Mouse (Mus musculus) small intestine, adult 10 weeks (tissue): ENCODE measurements around the gene Vmn2r102. TPM values are rescaled to one million over a fixed set of nuclear protein-coding genes. Genes with fewer than 3 reads are reported as not detected.

Experiments used
- polyA plus RNA-seq: library from polyadenylated mRNA; stranded (reverse); fragments of 350-450 nt; fragmentation: Illumina TruSeq; extraction: RNeasy Lipid Tissue Mini Kit (QIAGEN cat#74804); gene quantifications from one replicate; pipeline ENCODE4 v1.2.3, GENCODE M21; 2014; ENCODE audit warnings: low replicate concordance

Gene Vmn2r102
- polyA plus RNA-seq, result not detected

GRCm38 (mm10) chr17:19660028-19660427, at the start of gene Vmn2r102:
Vmn2r102 (plus strand) TSS chr17:19660328.

Other genes starting within 250 kb of the Vmn2r102 start
- gene Vmn2r100, start 155.6 kb upstream of the Vmn2r102 start, polyA plus RNA-seq, result not detected
- gene Vmn2r101, start 83.1 kb upstream of the Vmn2r102 start, polyA plus RNA-seq, result not detected
- not detected for gene Vmn2r103, start 113.0 kb downstream of the Vmn2r102 start, polyA plus RNA-seq